Mouse (Mus musculus): ENCODE data around the gene Ckm. TPM values are rescaled to one million over a fixed set of nuclear protein-coding genes. Genes with fewer than 3 reads are reported as not detected.

Gene Ckm
- polyA plus RNA-seq, 1 experiment from 2014 or later: not detected

GRCm38 (mm10) chr7:19464367-19465307 lies 60.1 kb downstream of the Ckm start:
- peaks cover 40% of the 10 kb centered on the region for H3K4me1 ChIP-seq
- H3K9me3 ChIP-seq (replicated peaks): no peaks in the 10 kb centered on the region
- H3K36me3 ChIP-seq: no peaks in the 10 kb centered on the region
- H3K27ac ChIP-seq: peak overlapping the region; percentile 88
- peak; percentile 65 for DNase-seq (ENCODE audit: low spot score)
- H3K4me3 ChIP-seq: peak overlapping the region; percentile 45
- 6% methylated on average over 22 of the region's 22 CpGs for WGBS
- H3K27me3 ChIP-seq (ENCODE audit: low read depth, poor library complexity, severe bottlenecking): peaks cover 40% of the 10 kb centered on the region

DNA sequence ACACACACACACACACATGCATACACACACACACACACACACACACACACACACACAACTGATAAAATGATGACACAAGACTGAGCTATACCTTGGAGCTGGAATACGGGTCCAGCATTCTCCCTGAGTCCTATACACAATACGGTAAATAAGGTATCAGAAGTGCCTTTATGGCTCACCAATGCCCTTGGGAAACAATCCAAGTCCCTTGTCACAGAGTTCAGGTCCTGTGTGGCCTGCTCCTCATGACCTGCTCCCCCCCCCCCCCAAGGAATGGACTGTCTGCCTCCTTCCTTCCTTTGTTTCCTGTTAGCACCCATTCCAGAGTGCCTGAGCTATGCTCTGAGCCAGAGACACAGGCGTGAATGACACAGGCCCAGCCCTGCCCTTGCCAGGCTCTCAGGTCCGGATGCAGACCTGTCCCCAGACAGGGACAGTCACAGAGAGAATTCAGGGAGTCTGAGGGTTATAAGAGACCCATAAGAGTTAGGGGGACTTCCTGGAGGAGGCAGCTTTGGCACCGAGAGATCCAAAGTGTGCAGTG lies 62.1 kb downstream of the Ckm start:
- H3K27ac ChIP-seq: no peak overlapping the region
- peaks cover 60% of the 10 kb centered on the region for H3K27me3 ChIP-seq (ENCODE audit: low read depth, poor library complexity, severe bottlenecking)
- no peak overlapping the region for H3K4me3 ChIP-seq
- peaks cover 46% of the 10 kb centered on the region for H3K4me1 ChIP-seq
- no peaks in the 10 kb centered on the region for H3K36me3 ChIP-seq
- H3K9me3 ChIP-seq (replicated peaks): no peaks in the 10 kb centered on the region
- no peak for DNase-seq (ENCODE audit: low spot score)
- 69% methylated on average over 5 of the region's 5 CpGs for WGBS

DNA sequence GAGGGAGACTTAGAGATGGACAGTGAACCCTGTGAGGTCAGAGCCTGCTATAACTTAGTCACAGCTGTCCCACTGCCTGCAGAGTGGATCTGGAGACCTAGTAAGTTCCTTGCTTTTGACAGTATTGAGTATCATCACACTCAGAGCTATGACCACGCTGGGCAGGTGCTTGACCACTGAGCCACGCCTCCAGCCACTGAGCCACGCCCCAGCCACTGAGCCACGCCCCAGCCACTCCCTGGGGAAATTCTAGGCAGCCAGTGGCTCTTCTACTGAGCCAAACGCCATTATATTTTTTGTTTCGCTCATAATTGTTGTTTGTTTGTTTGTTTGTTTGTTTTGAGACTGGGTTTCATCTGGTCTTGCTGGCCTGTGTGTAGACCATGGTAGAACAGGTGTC lies 63.1 kb downstream of the Ckm start:
- peaks cover 45% of the 10 kb centered on the region for H3K4me1 ChIP-seq
- H3K27me3 ChIP-seq (ENCODE audit: low read depth, poor library complexity, severe bottlenecking): peaks cover 70% of the 10 kb centered on the region
- no peak overlapping the region for H3K4me3 ChIP-seq
- 45% methylated on average over 6 of the region's 6 CpGs for WGBS
- no peak for DNase-seq (ENCODE audit: low spot score)
- no peaks in the 10 kb centered on the region for H3K9me3 ChIP-seq (replicated peaks)
- H3K27ac ChIP-seq: no peak overlapping the region
- no peaks in the 10 kb centered on the region for H3K36me3 ChIP-seq

GRCm38 (mm10) chr7:19468279-19468678 lies 63.7 kb downstream of the Ckm start:
- Histone ChIP-seq H3K4me1 (peaks cover 39% of the 10 kb centered on the region), H3K9me3 (replicated peaks) (no peaks in the 10 kb centered on the region), H3K27me3 (ENCODE audit: low read depth, poor library complexity, severe bottlenecking) (peaks cover 77% of the 10 kb centered on the region), H3K4me3 (no peak overlapping the region), H3K27ac (no peak overlapping the region), H3K36me3 (no peaks in the 10 kb centered on the region)
- 69% methylated on average over 12 of the region's 12 CpGs for WGBS
- no peak for DNase-seq (ENCODE audit: low spot score)

DNA sequence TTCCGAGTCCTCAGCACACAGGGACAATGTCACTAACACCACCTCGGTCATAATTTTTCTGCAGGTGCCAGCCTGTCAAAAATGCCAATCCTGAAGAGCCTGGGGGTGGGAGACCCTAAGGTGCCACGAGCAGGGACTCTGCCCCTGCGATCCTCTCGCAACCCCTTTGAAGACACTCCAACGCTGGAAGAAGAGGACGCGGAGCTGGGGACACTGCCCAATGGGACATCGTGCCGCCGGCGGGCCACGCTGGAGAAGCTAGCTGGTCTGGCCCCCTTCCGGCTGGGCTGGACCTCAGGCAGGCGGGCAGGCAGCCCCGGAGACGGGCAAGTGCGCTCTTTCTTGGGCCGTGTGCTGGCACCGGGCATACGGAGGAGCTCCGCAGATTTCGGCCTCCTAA lies 64.8 kb downstream of the Ckm start:
- 0 out of 2 replicates have a peak, but pooled peaks cover 2% of the 10 kb centered on the region for H3K36me3 ChIP-seq
- H3K27ac ChIP-seq: 0 out of 2 replicates have a peak overlapping the region, but pooled peaks have one; percentile 38
- 18% methylated on average over 23 of the region's 23 CpGs for WGBS
- peak overlapping the region; percentile 5; the same call in 1 of the 2 replicates for H3K4me3 ChIP-seq
- no peaks in the 10 kb centered on the region for H3K9me3 ChIP-seq (replicated peaks)
- H3K27me3 ChIP-seq (ENCODE audit: low read depth, poor library complexity, severe bottlenecking): peaks cover 87% of the 10 kb centered on the region
- no peak for DNase-seq (ENCODE audit: low spot score)
- peaks cover 39% of the 10 kb centered on the region for H3K4me1 ChIP-seq

GRCm38 (mm10) chr7:19470308-19470707 lies 65.7 kb downstream of the Ckm start:
- 0 out of 2 replicates have a peak, but pooled peaks cover 2% of the 10 kb centered on the region for H3K36me3 ChIP-seq
- H3K27me3 ChIP-seq (ENCODE audit: low read depth, poor library complexity, severe bottlenecking): peaks cover 96% of the 10 kb centered on the region
- WGBS: 17% methylated on average over 14 of the region's 14 CpGs
- peaks cover 31% of the 10 kb centered on the region for H3K4me1 ChIP-seq
- no peak for DNase-seq (ENCODE audit: low spot score)
- no peak overlapping the region for H3K4me3 ChIP-seq
- H3K27ac ChIP-seq: no peak overlapping the region
- H3K9me3 ChIP-seq (replicated peaks): no peaks in the 10 kb centered on the region

DNA sequence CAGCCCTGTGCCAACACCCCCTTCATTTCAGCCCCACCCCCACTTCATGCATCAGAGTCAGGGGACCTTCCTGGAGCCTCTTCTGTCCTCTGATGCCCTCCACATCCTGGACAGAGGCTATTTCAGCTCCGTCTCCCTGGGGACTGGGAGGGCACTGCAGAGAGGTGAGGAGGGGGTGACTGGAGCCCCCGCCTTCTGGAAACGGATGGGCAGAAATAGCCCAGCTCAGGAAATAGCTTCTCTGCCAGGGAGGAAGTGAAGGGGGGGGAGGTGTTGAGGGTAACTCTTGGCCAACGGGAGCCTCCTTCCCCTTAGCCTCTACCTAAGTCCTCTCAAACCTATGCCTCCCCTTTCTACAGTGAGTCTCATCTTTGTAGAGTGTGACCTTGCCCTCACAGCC lies 67.8 kb downstream of the Ckm start:
- DNase-seq (ENCODE audit: low spot score): no peak
- Histone ChIP-seq H3K27ac (no peak overlapping the region), H3K27me3 (ENCODE audit: low read depth, poor library complexity, severe bottlenecking) (peaks cover 97% of the 10 kb centered on the region), H3K4me1 (peaks cover 27% of the 10 kb centered on the region), H3K4me3 (no peak overlapping the region), H3K9me3 (replicated peaks) (no peaks in the 10 kb centered on the region), H3K36me3 (0 out of 2 replicates have a peak, but pooled peaks cover 2% of the 10 kb centered on the region)
- 45% methylated on average over 4 of the region's 4 CpGs for WGBS

MicroRNAs within 50 kb of the gene (microRNA counts, 519-probe panel; counts per million panel counts)
- microRNA mmu-miR-343: 684 counts per million, percentile 72 among the panel's probes with 10 or more counts

Small RNA genes lying within 50 kb of the gene (microRNA-seq; reads per million reads assigned to microRNA genes)
- gene Mir343: not detected

Other genes with a start within 250 kb of the Ckm start
- gene Gipr, start 238.6 kb upstream of the Ckm start, polyA plus RNA-seq (2016; fragmentation: Nextera tagmentation; extraction: Ambion mirVana): 0.06 and 0.09 TPM in 2 replicates
- gene Eml2, start 228.4 kb upstream of the Ckm start, polyA plus RNA-seq (2016; fragmentation: Nextera tagmentation; extraction: Ambion mirVana): 3.2 and 6.4 TPM in 2 replicates
- 6.5 and 8.5 TPM in 2 replicates for gene Gpr4, start 192.2 kb upstream of the Ckm start, polyA plus RNA-seq (2016; fragmentation: Nextera tagmentation; extraction: Ambion mirVana)
- gene Opa3, start 176.4 kb upstream of the Ckm start, polyA plus RNA-seq (2016; fragmentation: Nextera tagmentation; extraction: Ambion mirVana): 45.7 and 48.7 TPM in 2 replicates
- gene Vasp, start 133.0 kb upstream of the Ckm start, polyA plus RNA-seq (2016; fragmentation: Nextera tagmentation; extraction: Ambion mirVana): 68.1 and 75.7 TPM in 2 replicates
- 0.16 and 0.39 TPM in 2 replicates for gene Ppm1n, start 124.7 kb upstream of the Ckm start, polyA plus RNA-seq (2016; fragmentation: Nextera tagmentation; extraction: Ambion mirVana)
- gene Rtn2, start 122.2 kb upstream of the Ckm start, polyA plus RNA-seq (2016; fragmentation: Nextera tagmentation; extraction: Ambion mirVana): 5.5 and 5.6 TPM in 2 replicates
- 0.04 and 0.11 TPM in 2 replicates for gene Fosb, start 94.7 kb upstream of the Ckm start, polyA plus RNA-seq (2016; fragmentation: Nextera tagmentation; extraction: Ambion mirVana)
- 97.8 and 101 TPM in 2 replicates for gene Ercc1, start 60.0 kb upstream of the Ckm start, polyA plus RNA-seq (2016; fragmentation: Nextera tagmentation; extraction: Ambion mirVana)
- 28.3 and 31.4 TPM in 2 replicates for gene Cd3eap, start 45.3 kb upstream of the Ckm start, polyA plus RNA-seq (2016; fragmentation: Nextera tagmentation; extraction: Ambion mirVana)
- 6.5 and 7.0 TPM in 2 replicates for gene Ppp1r13l, start 45.0 kb upstream of the Ckm start, polyA plus RNA-seq (2016; fragmentation: Nextera tagmentation; extraction: Ambion mirVana)
- gene Ercc2, start 22.8 kb upstream of the Ckm start, polyA plus RNA-seq (2016; fragmentation: Nextera tagmentation; extraction: Ambion mirVana): 25.6 and 26.6 TPM in 2 replicates
- gene Klc3, start 672 bp upstream of the Ckm start, polyA plus RNA-seq (2016; fragmentation: Nextera tagmentation; extraction: Ambion mirVana): 3.3 and 4.4 TPM in 2 replicates
- gene Mark4, start 54.0 kb downstream of the Ckm start, polyA plus RNA-seq (2016; fragmentation: Nextera tagmentation; extraction: Ambion mirVana): 7.6 and 8.0 TPM in 2 replicates
- 1.2 and 1.7 TPM in 2 replicates for gene Exoc3l2, start 58.6 kb downstream of the Ckm start, polyA plus RNA-seq (2016; fragmentation: Nextera tagmentation; extraction: Ambion mirVana)
- 2.3 and 2.4 TPM in 2 replicates for gene Bloc1s3, start 103.6 kb downstream of the Ckm start, polyA plus RNA-seq (2016; fragmentation: Nextera tagmentation; extraction: Ambion mirVana)
- 74.0 and 90.5 TPM in 2 replicates for gene Trappc6a, start 103.6 kb downstream of the Ckm start, polyA plus RNA-seq (2016; fragmentation: Nextera tagmentation; extraction: Ambion mirVana)
- 0.10 and 0.11 TPM in 2 replicates for gene Nkpd1, start 113.1 kb downstream of the Ckm start, polyA plus RNA-seq (2016; fragmentation: Nextera tagmentation; extraction: Ambion mirVana)
- gene Ppp1r37, start 158.3 kb downstream of the Ckm start, polyA plus RNA-seq (2016; fragmentation: Nextera tagmentation; extraction: Ambion mirVana): 25.9 and 27.2 TPM in 2 replicates
- 0.71 and 0.93 TPM in 2 replicates for gene Zfp296, start 172.5 kb downstream of the Ckm start, polyA plus RNA-seq (2016; fragmentation: Nextera tagmentation; extraction: Ambion mirVana)
- 196 and 201 TPM in 2 replicates for gene Gemin7, start 172.8 kb downstream of the Ckm start, polyA plus RNA-seq (2016; fragmentation: Nextera tagmentation; extraction: Ambion mirVana)
- 59.0 and 63.4 TPM in 2 replicates for gene Clasrp, start 199.7 kb downstream of the Ckm start, polyA plus RNA-seq (2016; fragmentation: Nextera tagmentation; extraction: Ambion mirVana)
- 3.8 and 4.2 TPM in 2 replicates for gene Relb, start 224.7 kb downstream of the Ckm start, polyA plus RNA-seq (2016; fragmentation: Nextera tagmentation; extraction: Ambion mirVana)